Mouse (Mus musculus) CH12.LX (cell line): Measurements from ENCODE around the gene Afm. TPM values are rescaled to one million over a fixed set of nuclear protein-coding genes. Genes with fewer than 3 reads are reported as not detected.

ENCODE experiments used
- DNase-seq: peaks from one replicate; pipeline ENCODE4 v3.0.0-alpha.2; 2013; ENCODE audit errors: extremely low read depth
- H3K27ac ChIP-seq: 2 replicates; pipeline ENCODE4 v1.5.1; 2012; ENCODE audit warnings: low read depth, mild to moderate bottlenecking, control low read depth, moderate library complexity; ENCODE audit not compliant: insufficient read depth
- H3K27me3 ChIP-seq: replicated peaks from 2 replicates; pipeline ENCODE3; 2012; ENCODE audit warnings: inconsistent platforms
- H3K36me3 ChIP-seq, 2 experiments: replicated peaks in 1 of 2; 2 replicates each; pipeline versions ENCODE3 to v1.6.1; 2012; ENCODE audit warnings: inconsistent platforms in 1 of 2, low read length in 1 of 2, mild to moderate bottlenecking in 1 of 2, mixed read lengths in 1 of 2, moderate library complexity in 1 of 2; ENCODE audit not compliant: control insufficient read depth in 1 of 2, insufficient read depth in 1 of 2
- H3K4me1 ChIP-seq, 2 experiments: 2 replicates each; pipeline ENCODE4 v1.6.1; 2012; ENCODE audit warnings: inconsistent platforms in 1 of 2, moderate library complexity in 1 of 2; ENCODE audit not compliant: insufficient read depth in 2 of 2, control insufficient read depth in 1 of 2
- H3K4me2 ChIP-seq: 2 replicates; pipeline ENCODE4 v1.6.1; 2012; ENCODE audit warnings: low read depth, mild to moderate bottlenecking, control low read depth; ENCODE audit not compliant: poor library complexity, insufficient read depth, severe bottlenecking
- H3K4me3 ChIP-seq, 3 experiments: fragments of 150-350 bp in 1 of 3; sonication (generic) in 1 of 3; replicated peaks in 1 of 3; 2 replicates each; pipeline versions ENCODE3 to v1.5.1; 2011 to 2012; ENCODE audit warnings: low read depth in 2 of 3, low read length in 2 of 3, mild to moderate bottlenecking in 2 of 3, moderate library complexity in 2 of 3, control low read depth in 1 of 3, improper control_type of control experiment in 1 of 3, inconsistent platforms in 1 of 3, mixed read lengths in 1 of 3; ENCODE audit not compliant: poor library complexity in 1 of 3
- H3K79me2 ChIP-seq: replicated peaks from 2 replicates; pipeline ENCODE4 v1.6.1; 2012; ENCODE audit warnings: mild to moderate bottlenecking, moderate library complexity; ENCODE audit not compliant: control insufficient read depth, poor library complexity, insufficient read depth, severe bottlenecking; ENCODE audit errors: extremely low read depth
- H3K9ac ChIP-seq: 2 replicates; pipeline ENCODE4 v1.6.1; 2012; ENCODE audit warnings: low read depth, mild to moderate bottlenecking, control low read depth, moderate library complexity; ENCODE audit not compliant: insufficient read depth
- H3K9me3 ChIP-seq: replicated peaks from 2 replicates; pipeline ENCODE3; 2012; ENCODE audit warnings: low read length, inconsistent platforms, mixed read lengths
- CHD1 ChIP-seq: IDR thresholded peaks from 2 replicates; pipeline ENCODE4 v1.6.1; 2012; ENCODE audit warnings: low read depth, low read length, improper control_type of control experiment, inconsistent platforms
- CHD2 ChIP-seq: IDR thresholded peaks from 2 replicates; pipeline ENCODE4 v1.6.1; 2011; ENCODE audit warnings: low read length, improper control_type of control experiment
- CTCF ChIP-seq, 2 experiments: IDR thresholded peaks in 1 of 2; conservative IDR thresholded peaks in 1 of 2; 2 replicates each; pipeline ENCODE4 v1.5.1; 2011 to 2012; ENCODE audit warnings: low read depth in 2 of 2, low read length in 2 of 2, improper control_type of control experiment in 1 of 2, inconsistent platforms in 1 of 2, mild to moderate bottlenecking in 1 of 2, moderate library complexity in 1 of 2
- E2F4 ChIP-seq: IDR thresholded peaks from 2 replicates; pipeline ENCODE4 v1.6.1; 2011; ENCODE audit warnings: low read depth, low read length, improper control_type of control experiment; ENCODE audit not compliant: insufficient replicate concordance
- ELF1 ChIP-seq: IDR thresholded peaks from 2 replicates; pipeline ENCODE4 v1.6.1; 2014; ENCODE audit warnings: low read depth, mild to moderate bottlenecking, inconsistent platforms, low read length, improper control_type of control experiment
- EP300 ChIP-seq: IDR thresholded peaks from 2 replicates; pipeline ENCODE4 v1.6.1; 2011; ENCODE audit warnings: low read length, improper control_type of control experiment
- ETS1 ChIP-seq: conservative IDR thresholded peaks from 2 replicates; pipeline ENCODE4 v1.6.1; 2012; ENCODE audit warnings: low read depth, mild to moderate bottlenecking, inconsistent platforms, low read length, improper control_type of control experiment, moderate library complexity
- GABPA ChIP-seq: IDR thresholded peaks from 2 replicates; pipeline ENCODE4 v1.6.1; 2012; ENCODE audit warnings: low read depth, low read length, improper control_type of control experiment, inconsistent platforms; ENCODE audit not compliant: insufficient replicate concordance
- HCFC1 ChIP-seq: IDR thresholded peaks from 2 replicates; pipeline ENCODE4 v1.6.1; 2012; ENCODE audit warnings: low read depth, mild to moderate bottlenecking, inconsistent platforms, low read length, improper control_type of control experiment
- IRF4 ChIP-seq: IDR thresholded peaks from 2 replicates; pipeline ENCODE4 v1.6.1; 2014; ENCODE audit warnings: low read depth, mild to moderate bottlenecking, inconsistent platforms, low read length, improper control_type of control experiment
- MAFK ChIP-seq: IDR thresholded peaks from 2 replicates; pipeline ENCODE4 v1.6.1; 2011; ENCODE audit warnings: low read length, improper control_type of control experiment; ENCODE audit not compliant: insufficient replicate concordance
- MAX ChIP-seq: IDR thresholded peaks from 2 replicates; pipeline ENCODE4 v1.6.1; 2011; ENCODE audit warnings: low read length, improper control_type of control experiment
- MAZ ChIP-seq: IDR thresholded peaks from 2 replicates; pipeline ENCODE4 v1.6.1; 2012; ENCODE audit warnings: low read depth, mild to moderate bottlenecking, inconsistent platforms, low read length, improper control_type of control experiment, moderate library complexity
- MEF2A ChIP-seq: IDR thresholded peaks from 2 replicates; pipeline ENCODE4 v1.6.1; 2014; ENCODE audit warnings: low read depth, mild to moderate bottlenecking, inconsistent platforms, low read length, improper control_type of control experiment, borderline replicate concordance
- MYC ChIP-seq: IDR thresholded peaks from 2 replicates; pipeline ENCODE4 v1.6.1; 2011; ENCODE audit warnings: low read depth, mild to moderate bottlenecking, improper control_type of control experiment, low read length
- NRF1 ChIP-seq: IDR thresholded peaks from 2 replicates; pipeline ENCODE4 v1.6.1; 2014; ENCODE audit warnings: low read depth, mild to moderate bottlenecking, inconsistent platforms, low read length, improper control_type of control experiment, moderate library complexity
- POLR2A ChIP-seq: IDR thresholded peaks from 2 replicates; pipeline ENCODE4 v1.6.1; 2011; ENCODE audit warnings: low read depth, mild to moderate bottlenecking, improper control_type of control experiment, low read length
- SMC3 ChIP-seq: IDR thresholded peaks from 2 replicates; pipeline ENCODE4 v1.6.1; 2011; ENCODE audit warnings: low read depth, low read length, improper control_type of control experiment
- USF1 ChIP-seq: IDR thresholded peaks from 2 replicates; pipeline ENCODE4 v1.6.1; 2014; ENCODE audit warnings: low read depth, mild to moderate bottlenecking, inconsistent platforms, low read length, improper control_type of control experiment
- USF2 ChIP-seq: conservative IDR thresholded peaks from 2 replicates; pipeline ENCODE4 v1.6.1; 2011; ENCODE audit warnings: low read depth, low read length, improper control_type of control experiment
- ZNF384 ChIP-seq: IDR thresholded peaks from 2 replicates; pipeline ENCODE4 v1.6.1; 2012; ENCODE audit warnings: low read depth, low read length, improper control_type of control experiment, inconsistent platforms
- dilution Hi-C: fragments of 300-500 bp; cut with MboI; formaldehyde crosslinking; loops from 2 replicates; pipeline ENCODE4 v1.14.3; 2020; ENCODE audit warnings: low sequenced_read_pairs; ENCODE audit not compliant: extremely low pct_unique_long_range_greater_than_20kb, extremely low pct_ligation_motif_present
- in situ Hi-C: fragments of 300-500 bp; cut with MboI; formaldehyde crosslinking; loops from 3 replicates; pipeline ENCODE4 v1.14.3; 2019; ENCODE audit warnings: low sequenced_read_pairs, low pct_ligation_motif_present, low pct_unique_long_range_greater_than_20kb, mixed read lengths
- polyA plus RNA-seq: library from polyadenylated mRNA; unstranded; fragments of >175 nt; gene quantifications from 2 replicates; pipeline ENCODE4 v1.2.1, GENCODE M21; 2012; ENCODE audit warnings: low read depth; ENCODE audit not compliant: insufficient read length
- total RNA-seq, 2 experiments: library from RNA; depleted of rRNA; stranded (reverse); fragments of 300-350 nt in 1 of 2; fragments of >200 nt in 1 of 2; gene quantifications; 2 replicates each; pipeline ENCODE4 v1.2.3; 2012 to 2014

Gene Afm
- total and polyA plus RNA-seq, 3 experiments = not detected

DNA sequence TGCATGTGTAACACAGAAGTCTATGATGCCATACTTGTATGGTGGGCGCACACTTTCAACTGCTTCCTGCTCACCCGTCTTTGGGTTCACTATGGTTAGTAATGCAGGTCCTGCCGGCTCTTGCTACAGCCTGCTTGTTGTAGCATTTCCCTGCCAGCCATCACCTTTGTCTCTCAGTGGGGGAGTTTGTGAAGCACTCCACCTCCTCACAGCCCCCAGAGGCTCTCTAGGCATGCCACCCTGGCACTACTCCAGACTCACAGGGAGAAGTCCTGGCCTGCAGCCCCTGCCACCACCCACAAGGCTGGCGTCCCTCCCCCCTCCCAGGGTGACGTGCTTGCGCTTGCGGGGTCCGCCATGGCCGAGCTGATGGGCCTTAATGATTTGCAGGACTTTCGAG lies 71.9 kb downstream of the Afm start:
- no peak overlapping the region for H3K27ac ChIP-seq
- H3K4me3 ChIP-seq = no peak overlapping the region
- in situ Hi-C loops (no loop called here), dilution Hi-C loops (no loop called here)
- no peak for DNase-seq
- no peak overlapping the region for H3K9ac ChIP-seq
- H3K9me3 ChIP-seq = no peaks in the 10 kb centered on the region
- H3K36me3 ChIP-seq = peaks cover 0 to 35% of the 10 kb centered on the region in 2 experiments
- H3K27me3 ChIP-seq = no peaks in the 10 kb centered on the region
- peaks cover 9 to 39% of the 10 kb centered on the region in 2 experiments for H3K4me1 ChIP-seq
- no peaks in the 10 kb centered on the region for H3K79me2 ChIP-seq
- H3K4me2 ChIP-seq = no peak overlapping the region
- TF ChIP-seq USF1 = no peak
- no peak for TF ChIP-seq POLR2A
- no peak for TF ChIP-seq GABPA
- no peak for TF ChIP-seq E2F4
- no peak for TF ChIP-seq MYC
- TF ChIP-seq HCFC1 = no peak
- TF ChIP-seq ETS1 = no peak
- TF ChIP-seq CHD2 = no peak
- no peak for TF ChIP-seq MAFK
- TF ChIP-seq IRF4 = no peak
- no peak for TF ChIP-seq MAX
- TF ChIP-seq MEF2A = no peak
- TF ChIP-seq, all 38 proteins: peak for 0

DNA sequence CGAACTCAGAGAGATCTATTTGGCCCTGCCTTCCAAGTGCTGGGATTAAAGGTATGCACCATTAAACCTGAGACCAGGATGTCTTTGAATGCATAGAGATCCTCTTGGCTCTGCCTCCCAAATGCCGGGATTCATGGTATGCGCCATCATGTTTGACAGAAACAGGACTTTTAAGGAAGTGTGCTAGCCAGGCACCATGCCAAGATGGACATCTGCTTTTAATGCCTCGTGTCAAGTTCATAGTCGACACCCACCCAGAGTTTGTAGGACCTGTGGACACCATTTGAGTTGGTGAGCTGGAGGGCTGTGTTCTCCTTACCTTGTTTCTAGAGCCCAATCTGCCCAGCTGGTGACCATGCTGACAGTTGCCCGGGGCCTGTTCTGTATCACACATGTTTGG lies 73.2 kb downstream of the Afm start:
- H3K79me2 ChIP-seq = no peaks in the 10 kb centered on the region
- in situ Hi-C loops = no loop called here
- no peak overlapping the region for H3K9ac ChIP-seq
- H3K27me3 ChIP-seq = no peaks in the 10 kb centered on the region
- no peak overlapping the region for H3K4me2 ChIP-seq
- H3K36me3 ChIP-seq = peaks cover under 1 to 40% of the 10 kb centered on the region in 2 experiments
- no peaks in the 10 kb centered on the region for H3K9me3 ChIP-seq
- no peak for DNase-seq
- H3K4me3 ChIP-seq = no peak overlapping the region
- dilution Hi-C loops = no loop called here
- peaks cover 10 to 44% of the 10 kb centered on the region in 2 experiments for H3K4me1 ChIP-seq
- no peak overlapping the region for H3K27ac ChIP-seq
- no peak for TF ChIP-seq CHD1
- no peak for TF ChIP-seq ZNF384
- no peak for TF ChIP-seq ELF1
- no peak for TF ChIP-seq SMC3
- TF ChIP-seq IRF4 = no peak
- no peak for TF ChIP-seq EP300
- TF ChIP-seq MAZ = no peak
- TF ChIP-seq CTCF (conservative IDR thresholded peaks at IDR 0.05 in 1 of 2, IDR thresholded peaks at IDR 0.05 in 1 of 2; ENCODE audit: low read depth in 2 of 2, low read length in 2 of 2) = no peak
- TF ChIP-seq USF2 = no peak
- no peak for TF ChIP-seq HCFC1
- no peak for TF ChIP-seq NRF1
